Mouse (Mus musculus) telencephalon, adult 2 months (tissue): Measurements from ENCODE around the gene Fam227a.
A peak's percentile ranks its signal among the peaks of the same experiment; 100 is the strongest.

Experiments used
- DNase-seq: peaks from one replicate; pipeline ENCODE4 v3.0.0-alpha.2; 2011; ENCODE audit warnings: low read depth, low spot score

Gene Fam227a

DNA sequence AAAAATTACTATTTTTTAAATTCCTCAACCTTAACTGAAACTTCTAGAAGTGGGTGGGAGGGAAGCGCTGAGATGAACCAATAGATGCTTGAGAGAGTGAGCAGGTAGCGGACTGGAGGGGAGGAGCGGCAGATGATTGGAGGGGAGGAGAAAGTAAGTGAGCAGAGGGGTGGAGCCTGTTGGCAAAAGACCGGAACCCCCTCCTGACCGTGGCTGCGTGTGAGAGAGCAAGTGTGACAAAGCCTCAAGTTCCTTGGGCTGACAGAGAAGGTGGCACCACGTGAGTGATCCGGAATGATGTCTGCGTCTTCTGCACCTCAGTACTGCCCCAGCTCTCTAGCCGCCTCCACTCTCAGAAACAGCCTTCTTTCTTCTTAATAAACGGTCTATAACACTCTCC is 41.6 kb downstream of the Fam227a start:
- no peak for DNase-seq

DNA sequence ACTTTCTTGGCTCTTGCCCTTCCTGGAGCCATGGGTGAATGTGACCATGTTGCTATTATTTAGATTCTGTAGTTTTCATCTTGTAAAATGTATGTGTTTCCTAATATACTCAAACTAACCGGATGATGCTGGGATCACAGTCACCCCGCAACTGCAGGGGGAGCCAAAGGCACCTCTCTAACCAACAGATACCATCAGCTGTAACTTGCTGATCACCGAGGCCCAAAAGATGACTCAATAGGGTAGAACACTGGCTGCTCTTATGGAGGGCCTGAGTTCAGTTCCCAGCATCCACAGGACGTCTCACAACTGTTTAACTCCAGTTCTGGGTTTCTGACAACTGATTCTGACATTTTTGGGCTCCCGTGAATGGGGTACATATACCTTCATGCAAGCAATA is 42.0 kb downstream of the Fam227a start:
- DNase-seq: no peak

DNA sequence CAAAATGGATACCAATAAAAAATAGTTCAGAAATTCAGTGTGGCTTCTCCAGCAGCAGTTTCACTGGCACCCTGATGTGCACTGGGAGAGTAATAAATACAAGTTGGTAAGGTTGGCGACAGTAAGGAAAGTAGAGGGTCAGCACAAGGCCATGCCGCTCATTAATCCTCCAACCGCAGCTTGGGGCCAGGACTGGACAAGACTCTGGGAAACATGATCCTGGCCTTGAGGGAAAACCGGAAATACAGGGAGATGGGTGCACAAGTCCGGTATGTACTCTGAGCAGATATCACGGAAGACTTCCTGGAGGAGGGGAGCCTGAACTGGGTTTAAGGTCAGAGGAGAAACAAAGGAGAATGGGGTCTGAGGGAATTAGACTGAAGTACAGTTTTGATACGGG is 43.3 kb downstream of the Fam227a start:
- DNase-seq: no peak

DNA sequence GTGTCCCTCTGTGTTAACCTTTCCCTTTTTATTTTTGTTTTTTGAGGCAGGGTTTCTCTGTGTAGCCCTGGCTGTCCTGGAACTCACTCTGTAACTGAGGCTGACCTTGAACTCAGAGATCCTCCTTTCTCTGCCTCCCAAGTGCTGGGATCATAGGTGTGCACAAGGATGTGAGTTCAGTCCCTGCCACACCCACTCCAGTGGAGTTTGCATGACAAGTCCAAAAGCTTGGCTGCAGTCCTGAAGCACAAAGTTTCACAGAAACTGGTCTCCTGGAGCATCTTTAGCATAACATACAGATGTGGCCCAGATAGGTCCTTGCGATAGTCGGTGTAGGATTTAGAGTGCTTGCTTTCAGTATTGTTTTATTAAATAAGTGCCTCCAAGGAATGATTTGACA is 49.5 kb downstream of the Fam227a start:
- DNase-seq: no peak

DNA sequence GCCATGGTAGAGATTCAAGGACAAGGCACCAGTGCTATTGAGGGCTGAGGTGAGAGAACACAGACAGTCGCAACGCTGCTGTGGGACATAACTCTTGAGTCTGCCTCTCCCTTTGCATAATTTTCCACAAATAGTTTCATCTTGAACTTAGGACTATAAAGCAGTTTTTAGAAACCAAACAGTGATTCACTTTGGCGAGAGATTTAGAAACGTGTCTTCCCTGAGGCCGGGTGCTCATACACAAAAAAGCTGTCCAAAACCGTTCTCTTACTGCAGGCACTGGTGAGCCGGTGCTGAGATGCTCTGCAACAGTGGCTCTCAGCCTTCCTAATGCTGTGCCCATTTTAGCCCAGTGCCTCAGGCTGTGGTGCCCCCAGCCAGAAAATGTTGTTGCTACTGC is 50.5 kb downstream of the Fam227a start:
- peak; percentile 69 for DNase-seq

DNA sequence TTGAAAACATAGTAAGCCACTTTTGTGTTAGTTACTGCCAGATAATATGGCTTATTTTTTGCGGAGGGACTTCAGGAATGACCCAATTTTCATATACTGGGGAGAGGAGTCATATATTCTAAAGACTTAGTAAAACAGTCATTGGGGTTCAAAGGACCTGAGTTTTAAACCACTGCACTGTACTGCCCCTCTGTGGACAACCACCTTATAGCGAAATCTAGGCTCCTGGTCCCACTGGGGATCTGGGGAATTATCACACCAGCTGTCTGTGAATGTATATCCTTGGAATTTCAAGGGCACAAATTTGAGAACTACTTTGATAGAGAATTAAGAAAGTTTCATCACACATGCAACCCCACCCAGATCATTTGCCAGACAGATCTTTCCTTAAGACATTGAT is 51.0 kb downstream of the Fam227a start:
- DNase-seq: peak; percentile 34

DNA sequence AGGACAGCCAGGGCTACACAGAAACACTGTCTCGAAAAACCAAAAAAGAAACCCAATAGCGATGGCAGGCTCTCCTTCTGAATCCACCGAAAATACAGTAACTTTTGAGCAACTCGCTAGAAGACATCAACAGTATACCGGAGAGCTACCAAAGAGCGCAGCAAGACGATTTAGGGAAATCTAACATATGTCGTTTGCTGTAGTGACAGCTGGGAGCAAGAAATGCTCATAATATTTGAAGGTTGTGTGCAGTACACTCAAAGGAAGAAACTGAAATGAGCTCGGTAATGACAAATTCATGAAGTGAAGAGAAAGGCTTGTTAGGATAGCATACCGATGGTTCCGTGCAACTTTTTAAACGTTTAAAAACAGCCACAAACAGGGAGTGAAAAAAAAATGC is 52.6 kb downstream of the Fam227a start:
- peak; percentile 38 for DNase-seq

DNA sequence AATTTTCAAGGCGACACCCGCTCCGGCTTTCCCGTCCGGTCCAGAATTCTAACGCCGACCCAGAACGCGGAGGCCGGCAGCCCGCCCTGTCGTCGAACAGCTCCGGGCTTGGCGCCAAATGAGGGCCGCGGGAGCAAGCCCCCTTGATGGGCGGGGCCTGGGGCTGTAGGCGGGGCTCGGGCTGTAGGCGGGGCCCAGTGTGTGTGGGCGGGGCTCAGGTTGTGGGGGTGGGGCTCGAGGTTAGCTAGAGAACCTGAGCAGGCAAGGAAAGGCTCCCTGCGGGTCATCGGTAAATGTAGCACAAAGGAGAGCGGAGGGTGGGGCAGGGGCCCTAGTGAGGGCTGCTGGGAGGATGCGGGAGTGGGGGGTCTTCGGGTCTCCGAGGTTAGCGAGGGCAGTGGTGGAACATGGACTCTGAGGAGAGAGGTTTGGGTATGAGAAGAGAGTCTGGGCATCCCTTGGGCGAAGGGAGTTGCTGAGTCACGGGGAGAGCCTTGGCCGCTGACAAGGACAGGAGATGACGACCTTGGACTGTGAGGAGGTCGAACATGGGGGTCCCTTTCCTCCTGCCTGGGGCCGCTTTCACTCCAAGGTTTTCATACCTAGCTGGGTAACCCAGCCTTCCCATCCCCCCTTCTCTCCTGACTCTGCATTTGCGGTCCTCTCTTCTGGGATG is 53.6 kb downstream of the Fam227a start, which contains the start of gene Dmc1:
TSS of gene Dmc1 (minus strand) at position 120 of the 676 bp plus-strand sequence.
- DNase-seq: no peak

DNA sequence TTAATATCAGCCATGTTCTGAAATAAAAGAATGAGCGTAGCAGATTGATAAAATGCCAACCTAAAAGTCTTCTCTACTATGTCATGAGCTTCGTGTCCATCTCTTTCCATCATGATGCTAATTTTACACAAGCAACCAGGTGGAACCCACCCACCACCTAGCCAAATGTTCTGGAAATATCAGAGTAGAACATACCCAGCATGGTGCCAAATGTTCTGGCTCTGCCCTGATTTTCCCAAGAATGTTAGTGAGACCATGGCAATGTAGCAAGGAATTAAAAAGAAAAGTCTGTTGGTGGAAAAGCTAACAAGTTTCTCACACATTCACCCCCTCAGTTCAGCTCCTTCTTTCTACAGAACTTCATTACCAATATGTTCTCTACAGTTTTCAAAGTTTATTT is 58.6 kb downstream of the Fam227a start:
- peak; percentile 77 for DNase-seq

DNA sequence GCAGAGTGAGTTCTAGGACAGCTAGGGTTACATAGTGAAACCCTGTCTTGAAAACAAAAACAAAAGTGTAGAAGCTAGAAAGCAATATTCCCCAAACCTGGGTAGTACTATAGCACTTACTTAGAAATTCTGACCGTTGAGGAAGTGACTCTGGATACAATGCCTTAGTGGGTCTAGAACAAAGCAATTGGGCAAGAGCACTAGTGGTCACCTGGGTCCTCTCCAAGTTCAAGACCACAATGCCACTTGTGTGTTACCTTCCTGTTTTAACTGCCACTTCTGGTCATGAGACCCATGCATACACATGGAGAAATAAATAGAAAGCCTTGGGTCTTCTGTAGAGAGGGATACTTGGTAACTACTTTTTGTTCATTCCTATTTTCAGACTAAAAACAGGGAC is 60.0 kb downstream of the Fam227a start:
- DNase-seq: no peak

DNA sequence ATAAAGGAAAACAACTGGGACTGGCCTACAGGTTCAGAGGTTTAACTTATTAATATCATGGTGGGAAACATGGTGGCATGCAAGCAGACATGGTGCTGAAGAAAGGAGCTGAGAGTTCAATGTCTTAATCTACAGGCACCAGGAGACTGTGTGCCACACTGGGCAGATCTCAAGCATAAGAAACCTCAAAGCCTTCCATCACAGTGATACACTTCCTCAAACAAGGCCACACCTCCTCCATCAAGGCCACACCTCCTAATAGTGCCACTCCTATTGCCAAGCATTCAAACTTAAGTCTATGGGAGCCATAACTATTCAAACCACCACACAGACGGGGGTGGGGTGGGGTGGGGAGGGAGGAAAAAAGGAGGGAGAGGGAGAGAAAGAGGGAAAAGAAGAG is 77.2 kb downstream of the Fam227a start:
- no peak for DNase-seq

DNA sequence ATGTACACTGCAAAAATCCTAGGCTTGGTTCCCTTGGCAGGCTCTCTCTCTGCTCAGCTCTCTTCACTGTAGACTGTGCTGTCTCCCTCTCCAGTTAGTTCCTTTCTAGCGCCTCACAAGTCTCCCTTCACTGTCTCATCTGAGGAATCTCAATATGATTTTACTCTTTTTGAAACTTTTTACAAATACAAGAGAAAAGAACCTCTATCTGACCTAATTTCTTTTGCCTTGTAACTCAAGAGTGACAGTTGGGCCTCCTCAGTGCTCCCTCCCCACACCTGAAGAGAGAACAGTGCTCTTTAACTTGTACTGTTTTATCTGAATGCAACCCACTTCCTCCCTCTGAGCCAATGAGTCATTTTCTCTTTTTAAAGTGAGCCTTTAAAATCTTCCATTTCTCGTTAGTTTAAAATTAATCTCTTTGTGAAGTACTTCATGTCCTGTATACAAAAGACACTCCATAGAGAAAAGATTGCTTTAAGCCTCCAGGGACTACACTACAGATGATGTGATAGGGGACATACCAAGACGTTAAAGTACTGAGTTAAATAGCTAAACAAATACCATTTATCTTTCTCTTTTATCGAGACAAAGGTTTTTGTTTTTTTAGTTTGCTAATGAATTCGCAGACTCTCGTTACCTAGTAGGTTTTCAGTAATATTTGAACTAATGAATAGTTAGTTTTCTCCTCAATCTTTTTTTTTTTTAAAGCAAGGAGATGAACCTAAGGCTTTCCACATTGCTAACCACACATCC is 80.9 kb downstream of the Fam227a start:
- peak; percentile 76 for DNase-seq

DNA sequence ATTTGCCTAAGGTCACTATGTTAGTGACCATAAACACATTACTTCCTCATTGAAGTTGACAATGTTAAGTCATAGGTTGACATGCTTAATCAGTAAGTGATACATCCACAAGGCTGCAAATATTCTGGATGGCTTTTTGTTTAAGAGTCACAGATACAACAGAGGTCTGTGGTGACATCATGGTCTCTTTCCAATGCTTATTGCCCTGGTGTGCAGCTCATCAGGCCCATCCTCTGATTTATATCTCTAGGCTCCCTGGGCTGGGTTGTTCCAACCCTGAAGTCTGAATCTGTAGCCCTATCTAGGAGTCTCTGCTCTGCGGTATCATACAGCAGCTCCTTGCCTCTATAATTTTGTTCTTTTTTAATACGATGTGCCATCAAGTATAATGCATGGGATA is 81.8 kb downstream of the Fam227a start:
- DNase-seq: no peak

DNA sequence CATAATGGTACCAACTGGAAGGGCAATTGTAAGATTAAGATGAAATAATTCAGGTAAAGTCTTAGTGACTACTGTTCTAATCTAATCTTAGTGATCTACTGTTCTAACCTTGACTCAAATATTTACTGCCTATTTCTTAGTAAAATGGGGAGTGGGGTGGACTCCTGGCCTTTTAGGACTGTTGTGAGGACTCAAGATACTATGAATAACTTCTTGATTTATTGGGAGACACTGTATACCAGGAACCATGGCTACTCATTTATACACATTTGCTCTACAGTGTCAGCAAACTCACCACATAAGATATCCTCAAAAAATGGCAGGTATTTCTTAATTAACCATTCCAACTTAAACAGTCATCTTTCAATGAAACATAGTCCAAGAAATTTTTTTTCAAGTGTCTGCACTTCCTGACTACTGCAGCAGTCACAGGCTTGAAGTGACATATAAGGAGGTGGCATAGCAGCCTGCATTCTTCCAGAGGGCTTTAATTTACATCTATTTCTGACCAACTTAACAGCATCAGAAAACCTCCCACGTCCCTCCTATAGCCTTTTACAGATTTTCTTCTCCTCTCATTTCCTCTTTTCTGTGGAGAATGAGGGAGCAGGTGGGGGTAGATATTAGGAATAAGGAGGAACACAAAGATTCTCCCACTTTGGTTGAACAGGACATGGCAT is 83.1 kb downstream of the Fam227a start:
- DNase-seq: peak; percentile 55

DNA sequence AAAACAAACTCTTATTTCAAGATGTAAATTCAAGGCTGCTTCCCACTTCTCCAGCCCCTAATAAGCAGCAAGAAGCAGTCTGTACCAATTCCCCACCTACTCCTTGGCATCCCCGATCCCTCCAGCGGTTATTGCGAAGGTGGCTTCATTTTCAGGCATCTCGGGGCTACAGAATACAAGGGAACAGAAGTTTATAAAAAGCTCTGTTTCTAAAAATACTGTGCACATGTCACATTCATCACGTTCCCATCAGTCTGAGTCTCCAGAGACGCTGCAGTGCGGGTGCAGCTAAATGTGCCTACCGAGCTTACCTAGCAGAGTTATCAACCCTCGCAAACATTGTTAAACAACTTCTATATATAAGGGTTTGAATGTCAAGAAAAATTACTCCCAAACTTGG is 96.3 kb downstream of the Fam227a start:
- DNase-seq: peak; percentile 89

DNA sequence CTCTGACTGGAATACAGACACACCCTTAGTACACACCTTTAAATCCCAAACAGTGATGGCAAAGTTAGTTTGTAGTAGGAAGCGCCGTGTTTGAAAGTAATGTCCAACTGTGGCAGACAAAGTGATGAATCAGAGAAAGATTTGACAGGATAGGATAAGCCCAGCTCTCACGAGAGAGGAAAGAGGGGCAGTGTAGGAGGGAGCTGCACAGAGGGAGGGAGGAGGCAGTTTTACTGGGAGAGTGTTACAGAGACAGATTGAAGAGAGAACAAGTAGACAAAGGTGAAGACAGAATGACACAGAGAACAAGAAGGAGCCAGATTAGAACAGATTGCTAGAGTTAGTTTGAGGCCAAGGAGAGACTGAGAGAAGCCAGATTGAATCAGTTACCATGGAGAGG is 99.1 kb downstream of the Fam227a start:
- no peak for DNase-seq
